Mouse (Mus musculus) spleen, postnatal 36 days (tissue): ENCODE results near the gene Arpc3.
"Not testable (repeated sequence)": the region's sequence is repeated elsewhere in the genome, so short reads cannot be mapped to it uniquely, and the experiment has no call there.

Experiments
- DNase-seq, 2 experiments: peaks; one replicate each; pipeline ENCODE4 v3.0.0; 2022; ENCODE audit warnings: low spot score in 2 of 2, mixed read lengths in 1 of 2

Gene Arpc3

DNA sequence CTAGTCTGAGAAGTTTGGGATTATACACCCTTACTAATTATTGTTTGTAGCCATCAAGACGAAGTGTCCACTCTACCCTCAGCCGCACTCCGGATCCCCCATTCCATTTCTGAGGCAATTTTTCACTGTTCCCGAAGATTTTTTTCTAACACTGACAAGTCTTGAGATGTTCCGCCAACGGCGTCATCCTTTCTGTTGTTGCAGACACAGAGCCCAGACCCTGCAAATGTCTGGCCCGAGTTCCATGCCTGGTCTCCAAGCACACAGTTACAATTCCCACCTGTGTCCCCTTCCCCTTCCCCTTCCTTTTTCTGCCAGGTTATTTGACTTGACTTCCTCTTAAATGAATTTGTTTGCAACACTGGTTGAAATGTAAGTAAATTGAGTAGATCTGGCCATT lies 8.2 kb downstream of the Arpc3 start:
- no peak for DNase-seq

DNA sequence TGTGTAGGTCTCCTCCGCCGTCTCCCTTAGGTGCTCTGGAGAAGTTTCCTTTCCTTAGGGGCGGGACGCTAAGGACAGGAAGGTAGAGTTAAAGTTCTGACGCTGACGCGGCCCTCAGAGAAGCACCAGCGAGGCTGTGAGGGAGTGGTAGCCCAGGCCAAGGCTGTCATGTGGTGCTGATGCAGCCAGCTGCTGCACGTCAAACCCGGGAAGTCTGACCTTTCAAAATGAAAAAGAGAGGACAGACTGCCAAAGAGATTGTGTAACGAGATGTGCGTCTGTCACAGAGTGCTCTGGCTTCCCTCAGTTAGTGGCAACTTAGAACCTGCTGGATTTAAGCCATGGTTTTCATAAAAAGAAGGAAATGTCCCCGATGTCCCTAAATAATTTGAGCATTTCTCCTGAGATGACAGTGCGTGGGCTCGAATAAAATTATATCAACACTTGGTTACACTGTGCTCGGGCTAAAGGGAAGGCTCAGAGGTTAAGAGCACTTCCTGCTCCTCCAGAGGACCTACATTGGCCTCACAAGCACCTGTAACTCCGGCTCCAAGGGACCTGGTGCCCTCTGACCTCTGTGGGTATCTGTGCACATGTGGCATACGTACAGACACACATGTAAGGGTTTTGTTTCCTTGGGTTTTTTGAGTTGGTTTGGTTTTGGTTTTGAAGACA lies 9.1 kb downstream of the Arpc3 start:
- peak in 1 of 2 experiments; percentile 27 for DNase-seq

- peak in 1 of 2 experiments; percentile 27 for DNase-seq
These were observed 9.6 kb downstream of the Arpc3 start for GRCm38 (mm10) chr5:122401303-122401640.

GRCm38 (mm10) chr5:122402160-122402559 lies 10.5 kb downstream of the Arpc3 start:
- DNase-seq = no peak

DNA sequence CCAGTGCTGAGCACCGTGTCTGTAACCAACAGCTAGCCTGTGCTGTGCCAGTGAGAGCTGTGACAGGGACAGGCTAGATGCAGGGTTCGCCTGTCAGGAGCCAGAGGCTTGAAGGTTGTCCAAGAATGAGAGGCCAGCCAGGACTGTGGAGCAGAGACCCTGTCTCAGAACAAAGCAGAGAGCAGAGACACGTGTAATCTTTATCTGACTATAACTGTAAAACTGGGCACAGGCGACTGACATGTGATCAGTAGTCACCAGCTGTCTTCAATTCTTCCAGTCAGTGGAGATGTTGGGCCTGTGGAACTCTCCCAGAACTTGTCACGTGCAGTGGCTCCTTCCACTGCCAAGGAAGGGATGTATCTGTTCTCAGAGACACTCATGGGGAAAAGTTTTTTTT lies 11.1 kb downstream of the Arpc3 start:
- DNase-seq = no peak

DNA sequence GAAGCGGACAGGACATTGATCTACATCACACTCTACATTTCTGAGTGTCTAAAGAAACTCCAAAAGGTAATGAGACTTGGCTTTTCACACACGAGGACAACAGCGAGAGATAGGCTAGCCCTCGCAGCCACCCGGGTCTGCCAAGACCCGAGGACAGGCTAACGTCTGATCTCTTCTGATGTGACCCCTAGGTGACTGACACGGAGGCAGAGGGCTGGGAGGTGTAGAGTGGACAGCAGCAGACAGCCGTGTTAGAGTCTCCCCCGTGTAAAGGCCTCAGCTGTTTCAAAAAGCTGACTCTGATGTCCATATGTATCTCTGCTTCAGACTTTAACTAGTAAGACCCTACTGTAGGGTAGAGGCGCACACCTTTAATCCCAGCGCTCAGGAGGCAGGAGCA lies 11.7 kb downstream of the Arpc3 start:
- no peak for DNase-seq

- DNase-seq = no peak
These were observed 13.9 kb downstream of the Arpc3 start for GRCm38 (mm10) chr5:122405537-122405936.

DNA sequence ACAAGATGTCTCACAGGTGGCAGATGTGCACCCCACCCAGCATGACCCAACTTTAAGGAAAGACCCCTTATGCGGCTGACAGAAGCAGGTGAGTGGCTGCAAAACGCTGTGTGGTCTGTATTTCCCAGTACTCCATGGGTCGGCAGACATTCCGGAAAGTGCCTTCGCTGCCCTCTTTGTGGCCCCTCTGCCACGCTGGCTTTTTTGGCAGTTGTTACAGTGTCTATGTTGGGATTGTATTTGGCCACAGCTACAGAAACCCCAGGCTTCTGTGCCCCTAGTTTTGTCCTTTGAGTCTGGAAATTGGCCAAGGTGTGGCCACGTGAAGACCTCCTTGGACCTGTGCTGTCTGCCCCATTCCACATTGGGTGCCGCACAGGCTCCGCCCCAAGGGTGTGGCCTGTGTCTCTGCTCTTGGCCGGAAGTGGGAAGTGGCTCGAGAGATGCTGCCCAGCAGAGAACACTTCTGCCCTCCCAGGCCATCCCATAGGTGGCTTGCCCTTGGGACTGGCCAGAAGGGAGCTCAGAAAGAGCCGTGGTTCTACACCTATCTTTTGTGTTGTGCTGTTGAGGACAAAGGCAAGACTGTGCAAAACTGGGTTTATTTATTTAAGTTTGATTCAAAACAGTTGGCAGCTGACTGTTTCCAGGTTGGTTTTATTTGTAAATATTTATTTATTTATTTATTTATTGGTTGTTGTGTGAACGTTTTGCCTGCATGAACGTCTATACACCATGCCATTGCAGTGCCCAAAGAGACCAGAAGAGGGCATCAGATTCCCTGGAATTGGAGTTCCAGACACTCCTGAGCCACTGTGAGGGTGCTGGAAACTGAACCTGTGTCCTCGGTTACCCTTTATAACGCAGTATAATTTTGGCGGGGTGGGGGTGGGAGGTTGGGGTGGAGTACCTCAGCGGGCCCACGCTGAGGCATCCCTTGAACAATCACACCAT lies 18.3 kb downstream of the Arpc3 start:
- DNase-seq = no peak

DNA sequence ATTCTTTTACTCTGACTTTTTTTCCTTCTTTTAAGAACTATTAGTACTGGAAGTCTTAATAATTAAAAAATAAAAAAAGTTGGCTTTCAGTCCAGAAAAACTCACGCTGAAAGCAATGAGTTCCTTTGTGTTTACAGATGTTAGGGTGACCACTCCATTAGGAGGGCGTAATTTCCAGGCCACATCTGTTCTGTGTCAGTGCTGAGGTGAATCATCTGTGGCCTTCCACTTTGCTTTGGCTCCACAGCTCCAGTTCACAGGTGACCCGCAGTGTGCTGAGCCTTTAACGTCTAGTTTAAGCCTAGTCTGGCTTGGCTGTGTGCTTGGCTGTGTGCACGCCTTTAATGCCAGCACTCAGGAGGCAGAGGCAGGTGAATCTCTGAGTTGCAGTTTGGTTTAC lies 20.2 kb downstream of the Arpc3 start:
- DNase-seq = no peak

- no peak for DNase-seq
These were observed 21.1 kb downstream of the Arpc3 start for GRCm38 (mm10) chr5:122412826-122413225.

DNA sequence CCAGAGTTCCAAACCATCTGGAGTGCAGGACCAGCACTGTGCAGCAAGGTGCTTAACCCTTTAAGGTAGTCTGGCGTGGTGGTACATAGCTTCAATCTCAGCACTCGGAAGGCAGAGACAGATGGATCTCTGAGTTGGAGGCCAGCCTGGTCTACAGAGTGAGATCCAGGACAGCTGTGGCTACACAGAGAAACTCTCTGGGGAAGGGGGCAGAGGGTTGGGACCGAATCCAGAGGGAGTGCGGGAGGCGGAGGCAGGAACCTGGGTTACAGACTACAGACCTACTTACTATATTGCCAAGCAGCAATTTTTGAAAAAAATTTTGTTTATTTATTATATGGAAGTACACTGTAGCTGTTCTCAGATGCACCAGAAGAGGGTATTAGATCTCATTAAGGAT lies 22.7 kb downstream of the Arpc3 start:
- DNase-seq = no peak

- no peak for DNase-seq
These were observed 23.8 kb downstream of the Arpc3 start for GRCm38 (mm10) chr5:122415465-122415864.

GRCm38 (mm10) chr5:122420676-122421075 lies 29.0 kb downstream of the Arpc3 start:
- not testable (repeated sequence) for DNase-seq

DNA sequence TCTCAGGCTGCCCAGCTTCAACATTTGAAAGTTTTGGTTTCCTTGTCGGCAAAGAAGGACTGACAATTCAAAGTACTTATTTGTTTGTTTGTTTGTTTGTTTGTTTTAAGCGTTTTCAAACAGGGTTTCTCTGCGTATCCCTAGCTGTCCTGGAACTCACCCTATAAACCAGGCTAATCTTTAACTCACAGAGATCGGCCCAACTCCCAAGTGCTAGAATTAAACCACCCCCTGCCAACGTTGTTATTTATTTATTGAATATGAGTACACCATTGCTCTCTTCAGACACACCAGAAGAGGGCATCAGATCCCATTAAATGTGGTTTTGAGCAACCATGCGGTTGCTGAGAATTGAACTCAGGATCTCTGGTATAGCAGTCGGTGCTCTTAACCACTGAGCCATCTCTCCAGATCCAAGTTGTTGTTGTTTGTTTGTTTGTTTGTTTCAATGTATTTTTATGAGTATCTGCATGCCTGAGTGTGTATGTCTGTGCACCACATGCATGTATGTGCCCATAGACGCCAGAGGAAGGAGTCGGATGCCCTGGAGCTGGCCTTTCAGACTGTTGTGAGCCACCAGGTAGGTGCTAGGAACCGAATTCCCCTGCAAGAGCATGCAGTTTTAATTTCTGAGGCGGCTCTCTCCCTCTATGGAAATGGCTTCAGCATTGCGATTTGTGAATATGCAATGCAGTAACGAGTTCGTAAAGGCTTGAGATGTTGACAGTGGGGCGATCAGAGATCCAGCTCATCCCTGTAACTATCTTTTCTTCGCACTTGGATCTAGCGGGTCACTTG lies 29.8 kb downstream of the Arpc3 start, which contains the start of gene Anapc7:
Gene Anapc7, plus strand, starts transcription at position 423 of the 798 bp plus-strand sequence.
- no peak for DNase-seq

DNA sequence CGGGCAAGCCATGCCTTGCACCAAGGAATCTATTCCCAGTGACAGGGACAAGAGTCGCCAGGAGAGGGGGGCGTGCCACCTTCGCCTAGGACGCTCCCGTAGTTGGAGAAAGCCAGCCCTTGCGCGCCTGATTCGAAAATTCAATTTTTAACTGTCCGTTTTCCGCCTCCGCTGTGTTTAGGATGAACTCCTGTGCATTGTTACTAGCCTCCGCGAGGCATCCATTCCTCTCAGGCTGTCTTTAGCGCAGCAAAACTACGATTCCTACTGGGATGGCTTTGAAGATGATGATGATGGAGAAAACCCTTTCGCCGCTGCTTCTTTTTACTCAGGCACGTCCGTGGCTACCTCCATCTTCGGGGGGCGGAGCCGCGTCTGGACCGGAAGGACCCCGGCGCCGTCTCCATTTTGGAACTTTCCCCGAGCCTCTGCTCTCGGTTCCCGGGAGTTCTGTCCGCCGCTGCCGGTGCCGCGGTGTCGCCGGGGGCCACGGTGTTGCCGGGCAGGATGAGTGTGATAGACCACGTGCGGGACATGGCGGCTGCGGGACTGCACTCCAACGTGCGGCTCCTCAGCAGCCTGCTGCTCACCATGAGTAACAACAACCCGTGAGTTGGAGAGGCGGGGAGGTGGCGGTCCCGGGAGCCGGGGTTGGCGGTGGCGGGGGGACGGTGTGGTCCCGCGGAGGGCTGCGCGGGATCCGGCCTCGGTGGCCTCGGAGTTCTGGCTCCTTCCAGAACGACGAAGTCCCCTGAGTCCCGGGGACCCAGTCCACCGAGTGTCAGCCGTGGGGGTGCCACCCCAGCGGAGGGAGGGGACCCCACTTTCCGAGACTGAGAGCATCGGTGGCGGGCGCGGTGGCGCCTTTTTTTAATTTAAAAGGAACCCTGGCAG lies 30.6 kb downstream of the Arpc3 start:
- peak; percentile 78 to 83 for DNase-seq

DNA sequence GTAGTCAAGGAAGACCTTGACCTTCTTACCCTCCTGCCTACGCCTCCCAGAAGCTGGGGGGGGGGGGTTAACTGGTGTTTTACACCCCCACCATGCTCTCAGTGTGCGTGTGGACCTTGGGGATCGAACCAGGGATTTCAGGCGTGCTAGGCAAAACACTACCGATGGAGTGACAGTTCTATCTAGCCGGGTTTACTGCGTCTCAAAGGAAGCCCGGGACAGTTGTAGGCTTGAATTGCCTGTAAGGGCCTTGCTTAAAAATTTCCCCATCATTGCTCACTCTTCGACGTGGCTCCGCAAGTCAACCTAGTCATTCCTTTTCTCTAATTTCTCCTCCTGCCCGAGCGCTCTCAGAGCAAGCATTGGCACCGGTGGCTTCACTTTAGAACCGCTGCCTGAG lies 31.4 kb downstream of the Arpc3 start:
- DNase-seq = no peak

- DNase-seq = no peak
These were observed 33.9 kb downstream of the Arpc3 start for GRCm38 (mm10) chr5:122425550-122425949.

DNA sequence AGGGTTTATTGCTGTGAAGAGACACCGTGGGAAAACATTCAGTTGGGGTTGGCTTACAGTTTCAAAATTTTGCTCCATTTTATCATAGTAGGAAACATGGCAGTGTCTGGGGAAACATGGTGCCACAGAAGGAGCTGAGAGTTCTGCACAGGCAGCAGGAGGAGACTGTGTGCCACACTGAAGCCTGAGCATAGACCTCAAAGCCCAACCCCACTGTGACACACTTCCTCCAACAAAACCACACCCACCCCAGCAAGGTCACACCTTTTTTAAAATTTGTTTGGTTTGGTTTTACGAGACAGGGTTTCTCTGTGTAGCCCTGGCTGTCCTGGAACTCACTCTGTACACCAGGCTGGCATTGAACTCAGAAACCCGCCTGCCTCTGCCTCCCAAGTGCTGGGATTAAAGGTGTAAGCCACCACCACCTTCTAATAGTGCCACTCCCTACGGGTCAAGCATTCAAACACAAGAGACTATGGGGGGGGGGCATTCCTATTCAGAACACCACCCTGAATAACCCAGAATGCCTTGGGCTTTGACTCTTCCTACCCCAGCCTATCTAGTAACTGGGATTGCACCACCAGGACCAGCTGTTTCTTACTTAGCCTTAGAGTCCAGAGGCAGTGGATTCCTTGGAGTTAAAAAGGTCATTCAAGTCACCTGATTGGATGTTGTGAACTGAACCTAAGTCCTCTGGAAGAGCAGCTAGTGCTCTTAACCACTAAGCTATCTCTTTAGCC lies 38.5 kb downstream of the Arpc3 start:
- DNase-seq = no peak

DNA sequence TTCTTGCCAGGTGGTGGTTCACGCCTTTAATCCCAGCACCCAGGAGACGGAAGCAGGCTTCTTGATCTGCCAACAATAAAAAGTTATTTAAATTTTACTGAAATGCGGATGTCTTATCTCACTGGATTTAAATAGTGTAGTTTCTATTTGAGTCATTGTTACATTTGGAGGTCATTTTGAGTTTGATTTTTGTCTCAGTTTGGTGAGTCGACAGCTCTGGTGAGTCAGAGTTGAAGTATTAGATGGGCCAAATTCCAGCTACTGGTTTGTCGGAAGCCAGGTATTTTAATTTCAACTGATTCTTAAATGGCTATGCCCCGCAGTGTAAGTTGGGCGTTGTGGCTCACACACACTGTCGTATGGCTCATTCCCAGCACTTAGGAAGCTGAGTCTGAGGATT lies 39.5 kb downstream of the Arpc3 start:
- no peak for DNase-seq

GRCm38 (mm10) chr5:122434541-122434940 lies 42.9 kb downstream of the Arpc3 start:
- DNase-seq = no peak
